Mouse (Mus musculus) thymus, adult 2 months (tissue): Measurements from ENCODE around the gene Lsm2.

Source experiments
- CTCF ChIP-seq: fragments of 200-500 bp; IDR thresholded peaks from 2 replicates; pipeline ENCODE4 v1.5.1; 2012; ENCODE audit warnings: mild to moderate bottlenecking, control low read depth, low read length, moderate library complexity, borderline replicate concordance; ENCODE audit not compliant: control insufficient read depth, poor library complexity, insufficient read depth; ENCODE audit errors: extremely low read depth
- POLR2A ChIP-seq: fragments of 200-500 bp; IDR thresholded peaks from 2 replicates; pipeline ENCODE4 v1.6.1; 2012; ENCODE audit warnings: mild to moderate bottlenecking, low read length, control low read depth, moderate library complexity; ENCODE audit not compliant: control insufficient read depth, poor library complexity, insufficient read depth; ENCODE audit errors: extremely low read depth

- TF ChIP-seq CTCF (no peak), POLR2A (no peak)
These were observed 14.9 kb downstream of the Lsm2 start for GRCm38 (mm10) chr17:34996411-34997141.
